Mouse (Mus musculus): ENCODE measurements at regions not wholly inside any gene's neighbourhood (a gene's known extent, or its start where the extent isn't known, plus 50 kb on each side); places are given as distances from the start of the nearest gene placed in this dataset.

- no peak for DNase-seq (ENCODE audit: extremely low read depth, low read depth, low spot score)
- no peak for TF ChIP-seq CTCF (IDR thresholded peaks at IDR 0.05; ENCODE audit: low read depth, low read length)
- TF ChIP-seq POLR2A (IDR thresholded peaks at IDR 0.05; ENCODE audit: extremely low read depth, insufficient read depth, low read length): no peak
- H3K27ac ChIP-seq (replicated peaks; ENCODE audit: insufficient read depth, low read depth, low read length): no peak overlapping the region
- no peaks in the 10 kb centered on the region for H3K36me3 ChIP-seq (ENCODE audit: control insufficient read depth, insufficient read depth, low read length)
- no peaks in the 10 kb centered on the region for H3K79me2 ChIP-seq (ENCODE audit: control insufficient read depth, insufficient read depth, low read length)
- H3K27me3 ChIP-seq (ENCODE audit: control insufficient read depth, insufficient read depth, low read length): no peaks in the 10 kb centered on the region
- WGBS: 67% methylated on average over 2 of the region's 2 CpGs
- no peaks in the 10 kb centered on the region for H3K4me1 ChIP-seq (ENCODE audit: control insufficient read depth, insufficient read depth, low read length)
- no peak overlapping the region for H3K4me3 ChIP-seq (ENCODE audit: insufficient read depth, low read depth, low read length)
- H3K9ac ChIP-seq (ENCODE audit: low read depth, low read length): no peak overlapping the region
These were observed 136.6 kb downstream of the Kcna5 start for GRCm38 (mm10) chr6:126398641-126399040.

- Histone ChIP-seq H3K27ac (replicated peaks; ENCODE audit: insufficient read depth, low read depth, low read length) (no peak overlapping the region), H3K4me3 (ENCODE audit: insufficient read depth, low read depth, low read length) (no peak overlapping the region), H3K79me2 (ENCODE audit: control insufficient read depth, insufficient read depth, low read length) (no peaks in the 10 kb centered on the region), H3K9ac (ENCODE audit: low read depth, low read length) (no peak overlapping the region), H3K36me3 (ENCODE audit: control insufficient read depth, insufficient read depth, low read length) (no peaks in the 10 kb centered on the region), H3K27me3 (ENCODE audit: control insufficient read depth, insufficient read depth, low read length) (no peaks in the 10 kb centered on the region), H3K4me1 (ENCODE audit: control insufficient read depth, insufficient read depth, low read length) (no peaks in the 10 kb centered on the region)
- DNase-seq (ENCODE audit: extremely low read depth, low read depth, low spot score): no peak
- TF ChIP-seq CTCF (IDR thresholded peaks at IDR 0.05; ENCODE audit: low read depth, low read length) (no peak), POLR2A (IDR thresholded peaks at IDR 0.05; ENCODE audit: extremely low read depth, insufficient read depth, low read length) (no peak)
- WGBS: 92% methylated on average over 3 of the region's 3 CpGs
These were observed 140.2 kb downstream of the Kcna5 start for GRCm38 (mm10) chr6:126395015-126395414.

- Histone ChIP-seq H3K9ac (ENCODE audit: low read depth, low read length) (no peak overlapping the region), H3K27me3 (ENCODE audit: control insufficient read depth, insufficient read depth, low read length) (no peaks in the 10 kb centered on the region), H3K79me2 (ENCODE audit: control insufficient read depth, insufficient read depth, low read length) (no peaks in the 10 kb centered on the region), H3K27ac (replicated peaks; ENCODE audit: insufficient read depth, low read depth, low read length) (no peak overlapping the region), H3K4me1 (ENCODE audit: control insufficient read depth, insufficient read depth, low read length) (no peaks in the 10 kb centered on the region), H3K4me3 (ENCODE audit: insufficient read depth, low read depth, low read length) (no peak overlapping the region), H3K36me3 (ENCODE audit: control insufficient read depth, insufficient read depth, low read length) (no peaks in the 10 kb centered on the region)
- 68% methylated on average over 7 of the region's 7 CpGs for WGBS
- no peak for DNase-seq (ENCODE audit: extremely low read depth, low read depth, low spot score)
- TF ChIP-seq CTCF (IDR thresholded peaks at IDR 0.05; ENCODE audit: low read depth, low read length) (no peak), POLR2A (IDR thresholded peaks at IDR 0.05; ENCODE audit: extremely low read depth, insufficient read depth, low read length) (no peak)
These were observed 141.0 kb downstream of the Kcna5 start for GRCm38 (mm10) chr6:126394111-126394809.

- no peak overlapping the region for H3K4me3 ChIP-seq (ENCODE audit: insufficient read depth, low read depth, low read length)
- H3K36me3 ChIP-seq (ENCODE audit: control insufficient read depth, insufficient read depth, low read length): no peaks in the 10 kb centered on the region
- TF ChIP-seq POLR2A (IDR thresholded peaks at IDR 0.05; ENCODE audit: extremely low read depth, insufficient read depth, low read length) (no peak), CTCF (IDR thresholded peaks at IDR 0.05; ENCODE audit: low read depth, low read length) (no peak)
- H3K4me1 ChIP-seq (ENCODE audit: control insufficient read depth, insufficient read depth, low read length): no peaks in the 10 kb centered on the region
- no peak overlapping the region for H3K9ac ChIP-seq (ENCODE audit: low read depth, low read length)
- no peak overlapping the region for H3K27ac ChIP-seq (replicated peaks; ENCODE audit: insufficient read depth, low read depth, low read length)
- WGBS: 46% methylated on average over 9 of the region's 9 CpGs
- DNase-seq (ENCODE audit: extremely low read depth, low read depth, low spot score): no peak
- no peaks in the 10 kb centered on the region for H3K27me3 ChIP-seq (ENCODE audit: control insufficient read depth, insufficient read depth, low read length)
- no peaks in the 10 kb centered on the region for H3K79me2 ChIP-seq (ENCODE audit: control insufficient read depth, insufficient read depth, low read length)
These were observed 150.8 kb downstream of the Kcna5 start for GRCm38 (mm10) chr6:126384210-126385012.

- H3K4me3 ChIP-seq (ENCODE audit: insufficient read depth, low read depth, low read length): no peak overlapping the region
- TF ChIP-seq CTCF (IDR thresholded peaks at IDR 0.05; ENCODE audit: low read depth, low read length) (no peak), POLR2A (IDR thresholded peaks at IDR 0.05; ENCODE audit: extremely low read depth, insufficient read depth, low read length) (no peak)
- WGBS: 85% methylated on average over 4 of the region's 4 CpGs
- no peak overlapping the region for H3K27ac ChIP-seq (replicated peaks; ENCODE audit: insufficient read depth, low read depth, low read length)
- H3K36me3 ChIP-seq (ENCODE audit: control insufficient read depth, insufficient read depth, low read length): no peaks in the 10 kb centered on the region
- H3K4me1 ChIP-seq (ENCODE audit: control insufficient read depth, insufficient read depth, low read length): no peaks in the 10 kb centered on the region
- H3K27me3 ChIP-seq (ENCODE audit: control insufficient read depth, insufficient read depth, low read length): no peaks in the 10 kb centered on the region
- H3K79me2 ChIP-seq (ENCODE audit: control insufficient read depth, insufficient read depth, low read length): no peaks in the 10 kb centered on the region
- DNase-seq (ENCODE audit: extremely low read depth, low read depth, low spot score): no peak
- H3K9ac ChIP-seq (ENCODE audit: low read depth, low read length): no peak overlapping the region
These were observed 158.0 kb downstream of the Kcna5 start for GRCm38 (mm10) chr6:126377216-126377615.
